Mouse (Mus musculus) C2C12 (cell line): ENCODE data around the gene Rpa2. TPM values are rescaled to one million over a fixed set of nuclear protein-coding genes. Genes with fewer than 3 reads are reported as not detected.
A peak's percentile ranks its signal among the peaks of the same experiment; 100 is the strongest.

Experiments
- H3K27me3 ChIP-seq: one replicate; pipeline ENCODE4 v1.6.1; 2011; ENCODE audit not compliant: control insufficient read depth, insufficient read depth, insufficient read length
- H3K36me3 ChIP-seq: one replicate; pipeline ENCODE4 v1.6.1; 2011; ENCODE audit not compliant: control insufficient read depth, insufficient read depth
- H3K4me3 ChIP-seq: one replicate; pipeline ENCODE4 v1.5.1; 2011; ENCODE audit warnings: mild to moderate bottlenecking, control low read depth; ENCODE audit not compliant: poor library complexity, insufficient read depth, severe bottlenecking
- H3K79me2 ChIP-seq: one replicate; pipeline ENCODE4 v1.6.1; 2011; ENCODE audit not compliant: control insufficient read depth, insufficient read depth
- H3K79me3 ChIP-seq: one replicate; pipeline ENCODE4 v1.6.1; 2011; ENCODE audit warnings: low read depth, control low read depth
- H3ac ChIP-seq: one replicate; pipeline ENCODE3; 2011; ENCODE audit warnings: low read depth; ENCODE audit not compliant: control insufficient read depth, insufficient read length
- CEBPB ChIP-seq: IDR thresholded peaks from one replicate; pipeline ENCODE4 v1.6.1; 2011; ENCODE audit warnings: low read depth, mild to moderate bottlenecking, control low read depth, moderate library complexity
- CTCF ChIP-seq: IDR thresholded peaks from one replicate; pipeline ENCODE4 v1.5.1; 2011; ENCODE audit not compliant: control insufficient read depth, insufficient read depth, insufficient read length
- FOSL1 ChIP-seq: IDR thresholded peaks from one replicate; pipeline ENCODE4 v1.8.0; 2011; ENCODE audit warnings: mild to moderate bottlenecking, low read length; ENCODE audit not compliant: poor library complexity, insufficient read depth, severe bottlenecking
- MAX ChIP-seq: IDR thresholded peaks from one replicate; pipeline ENCODE4 v1.6.1; 2011; ENCODE audit warnings: mild to moderate bottlenecking, control low read depth
- MYOD1 ChIP-seq: IDR thresholded peaks from one replicate; pipeline ENCODE4 v1.6.1; 2011; ENCODE audit warnings: low read depth; ENCODE audit not compliant: control insufficient read depth, insufficient read length
- MYOG ChIP-seq: IDR thresholded peaks from one replicate; pipeline ENCODE4 v1.6.1; 2011; ENCODE audit not compliant: control insufficient read depth, insufficient read length; ENCODE audit errors: extremely low read depth
- USF1 ChIP-seq: IDR thresholded peaks from one replicate; pipeline ENCODE4 v1.6.1; 2011; ENCODE audit warnings: low read depth, mild to moderate bottlenecking, control low read depth, moderate library complexity
- long read RNA-seq, 2 experiments: library from polyadenylated mRNA; unstranded; transcript quantifications; one replicate each; pipeline ENCODE4 v2.0.0; 2019 to 2020
- polyA plus RNA-seq: library from polyadenylated mRNA; unstranded; fragments of >200 nt; fragmentation: generic; extraction: Trizol; gene quantifications from one replicate; pipeline ENCODE4 v1.2.1, GENCODE M21; 2012; ENCODE audit warnings: missing spikeins

Rpa2 gene
- polyA plus RNA-seq, result 63.9 TPM
- long read RNA-seq, experiment 1, transcript Rpa2-201 (9 exons, 1,813 nt), result major isoform, 71 of 83 reads
- long read RNA-seq, experiment 1, partial matches to known transcripts, result 2 of 83 reads
- long read RNA-seq, experiment 1, other reads (novel, unspliced or antisense), result 10 of 83 reads
- long read RNA-seq, experiment 2, transcript Rpa2-201 (9 exons, 1,813 nt), result major isoform, 366 of 373 reads
- long read RNA-seq, experiment 2, partial matches to known transcripts, result 3 of 373 reads
- long read RNA-seq, experiment 2, other reads (novel, unspliced or antisense), result 4 of 373 reads

DNA sequence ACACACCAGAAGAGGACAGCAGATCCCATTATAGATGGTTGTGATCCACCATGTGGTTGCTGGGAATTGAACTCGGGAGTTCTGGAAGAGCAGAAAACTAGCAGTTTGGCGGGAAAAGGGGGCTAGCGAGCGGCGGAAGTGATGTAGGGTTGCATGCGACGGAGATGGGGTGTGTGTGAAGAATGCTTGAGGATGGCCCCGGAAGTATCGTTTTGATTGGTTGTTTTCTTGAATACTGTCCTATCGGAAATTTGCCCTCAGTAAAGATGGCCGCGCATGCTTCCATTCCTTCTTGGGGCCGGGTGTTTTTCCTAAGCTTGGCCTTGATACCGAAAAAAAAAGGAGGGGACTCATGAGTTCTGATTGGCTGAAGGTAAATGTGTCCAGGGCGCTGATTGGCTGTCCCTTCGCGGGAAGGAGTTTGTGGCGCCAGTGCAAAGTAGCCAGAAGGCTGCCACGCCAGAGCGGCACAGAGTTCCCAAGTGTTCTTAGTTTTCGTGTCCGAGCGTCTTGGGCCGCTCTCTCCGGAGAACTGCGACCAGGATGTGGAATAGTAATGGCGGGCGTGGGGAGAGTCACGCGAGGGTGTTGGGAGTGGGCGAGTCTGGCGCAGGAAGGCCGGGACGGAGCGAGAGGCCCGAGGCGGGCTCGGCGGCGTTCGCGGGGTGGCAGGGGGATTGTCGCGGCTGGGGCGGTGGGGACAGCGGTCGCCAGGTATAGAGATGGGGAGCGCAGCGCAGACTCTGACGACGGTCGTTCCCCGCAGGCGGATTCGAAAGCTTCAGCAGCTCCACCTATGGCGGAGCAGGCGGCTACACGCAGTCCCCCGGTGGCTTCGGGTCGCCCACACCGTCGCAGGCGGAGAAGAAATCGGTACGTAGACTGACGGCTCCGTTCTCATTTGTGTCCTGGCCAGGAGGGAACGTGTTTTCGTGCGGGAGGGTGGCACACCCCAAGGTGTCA is at the start of gene Rpa2:
Rpa2 (plus strand) TSS at position 419 of the 963 bp plus-strand sequence.
- Histone ChIP-seq H3K36me3 (peaks cover 33% of the 10 kb centered on the region), H3K79me3 (peaks cover 12% of the 10 kb centered on the region), H3K27me3 (no peaks in the 10 kb centered on the region), H3ac (peak within 1 kb of the TSS; percentile 94), H3K4me3 (peak within 1 kb of the TSS; percentile 90), H3K79me2 (peaks cover 25% of the 10 kb centered on the region)
- TF ChIP-seq CEBPB (no peak), MAX (peak; percentile 86)

DNA sequence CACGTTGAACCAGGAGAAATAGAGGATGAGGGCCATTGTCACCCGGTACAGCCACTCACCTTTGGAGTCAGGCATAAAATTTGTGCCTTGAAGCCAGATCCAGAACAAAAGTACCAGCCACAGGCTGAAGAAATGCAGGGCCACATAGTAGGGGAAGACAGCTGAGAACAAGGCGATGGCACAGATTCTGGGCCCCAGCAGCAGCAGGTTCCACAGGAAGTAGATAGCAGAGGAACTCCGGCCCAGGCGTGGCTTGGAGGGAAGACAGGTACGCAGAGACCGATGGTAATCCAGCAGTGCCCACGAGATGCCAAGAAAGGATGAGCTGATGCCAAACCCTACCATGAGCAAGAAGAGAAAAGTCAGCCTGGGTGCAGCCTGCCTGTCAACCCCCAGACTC is 39.9 kb upstream of the Rpa2 start:
- Histone ChIP-seq H3K27me3 (no peaks in the 10 kb centered on the region), H3K4me3 (no peak overlapping the region), H3K79me2 (no peaks in the 10 kb centered on the region), H3ac (no peak overlapping the region), H3K79me3 (no peaks in the 10 kb centered on the region), H3K36me3 (peaks cover 14% of the 10 kb centered on the region)
- TF ChIP-seq CEBPB, result no peak
- no peak for TF ChIP-seq MYOG
- no peak for TF ChIP-seq MAX
- TF ChIP-seq CTCF, result no peak
- TF ChIP-seq FOSL1, result no peak
- TF ChIP-seq USF1, result no peak
- TF ChIP-seq MYOD1, result no peak

DNA sequence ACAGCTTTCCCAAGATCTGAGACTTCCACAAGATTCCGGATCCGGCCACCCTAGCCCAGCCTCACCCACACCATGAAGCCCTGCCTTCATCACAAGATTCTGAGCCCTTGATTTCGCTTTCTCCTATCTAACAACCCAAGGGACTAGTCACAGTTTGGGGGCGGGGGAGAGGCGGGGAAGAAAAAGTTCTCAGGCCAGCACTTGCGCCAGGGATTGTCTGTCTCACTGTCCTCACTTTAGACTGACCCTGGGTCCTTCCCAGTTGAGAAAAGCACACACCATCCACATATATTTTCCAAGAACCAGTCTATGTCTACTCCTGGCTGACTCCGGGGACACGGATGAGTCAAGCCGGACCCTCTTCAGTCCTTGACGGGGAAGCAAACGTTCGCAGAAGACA is 36.5 kb upstream of the Rpa2 start:
- Histone ChIP-seq H3K79me3 (no peaks in the 10 kb centered on the region), H3ac (no peak overlapping the region), H3K27me3 (no peaks in the 10 kb centered on the region)

DNA sequence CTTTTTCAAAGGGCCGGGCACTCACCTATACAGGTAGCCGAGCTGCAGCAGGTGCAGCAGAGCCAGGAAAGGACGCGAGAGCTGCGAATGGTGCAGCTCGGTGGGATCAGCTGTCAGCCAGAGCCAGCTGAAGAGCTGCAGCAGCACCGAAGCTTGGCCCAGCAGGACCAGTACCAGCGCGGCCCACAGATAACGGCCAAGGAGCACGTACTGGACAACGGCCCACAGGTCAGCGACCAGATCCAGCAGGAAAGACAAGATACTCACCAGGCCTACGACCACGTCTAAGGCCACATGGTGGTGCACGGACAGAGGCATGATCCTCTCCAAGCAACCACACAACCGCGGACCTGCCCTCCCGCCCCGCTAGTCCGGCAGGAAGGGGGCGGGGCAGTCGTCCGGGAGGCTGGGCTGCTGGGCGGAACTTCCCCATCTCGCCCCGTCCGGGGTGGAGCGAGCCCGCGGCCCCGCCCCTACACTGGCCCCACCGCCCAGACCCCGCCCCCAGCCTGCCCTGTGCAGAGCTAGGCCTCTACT is 35.9 kb upstream of the Rpa2 start, which contains the start of gene Xkr8:
Xkr8 (minus strand) TSS at position 399 of the 537 bp plus-strand sequence.
- H3K79me3 ChIP-seq, result no peaks in the 10 kb centered on the region
- H3K4me3 ChIP-seq, result peak within 1 kb of the TSS; percentile 42
- peaks cover 8% of the 10 kb centered on the region for H3K36me3 ChIP-seq
- H3K79me2 ChIP-seq, result no peaks in the 10 kb centered on the region
- H3K27me3 ChIP-seq, result no peaks in the 10 kb centered on the region
- H3ac ChIP-seq, result peak within 1 kb of the TSS; percentile 55
- TF ChIP-seq MAX (peak; percentile 51), CTCF (peak; percentile 10), USF1 (no peak), MYOD1 (no peak)

More for the DNA sequence above, 36.5 kb upstream of the Rpa2 start:
- peak overlapping the region; percentile 42 for H3K4me3 ChIP-seq
- H3K36me3 ChIP-seq, result peaks cover 8% of the 10 kb centered on the region
- TF ChIP-seq MAX (no peak), CTCF (no peak), MYOD1 (no peak), MYOG (no peak), USF1 (no peak), FOSL1 (no peak), CEBPB (no peak)
- H3K79me2 ChIP-seq, result no peaks in the 10 kb centered on the region

DNA sequence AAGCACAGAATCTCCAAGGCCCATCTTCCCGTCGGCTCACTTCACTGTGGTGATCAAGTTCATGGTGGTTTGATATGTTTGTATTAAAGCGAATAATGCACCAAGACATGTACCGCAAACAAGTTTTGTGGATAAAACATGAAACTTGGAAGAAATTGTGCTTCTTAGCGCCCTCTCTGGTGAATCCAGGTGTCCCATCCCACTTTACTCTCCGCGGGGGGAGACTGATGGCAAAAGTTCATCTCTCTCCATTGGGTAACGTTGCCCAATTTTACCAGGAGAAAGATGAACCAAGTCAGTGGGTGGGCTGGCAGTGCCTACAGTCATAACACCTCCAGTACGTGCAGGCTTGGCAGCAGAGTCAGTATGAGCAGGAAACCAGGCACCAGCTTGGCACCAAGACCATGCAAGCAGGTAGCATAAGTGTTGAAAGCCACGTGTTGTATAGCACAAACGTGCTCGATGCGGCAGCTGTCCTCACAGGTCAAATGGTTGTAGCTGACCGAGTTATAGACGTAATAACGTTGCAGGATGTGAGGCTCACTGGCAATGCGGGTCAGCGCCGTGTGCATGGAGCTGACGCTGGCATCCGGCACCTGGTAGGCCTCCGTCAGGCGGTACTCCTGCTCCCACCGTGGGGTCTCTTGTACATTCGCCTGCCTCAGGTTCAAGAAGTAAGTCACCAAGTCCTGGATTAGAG is 34.9 kb upstream of the Rpa2 start:
- H3K79me3 ChIP-seq, result no peaks in the 10 kb centered on the region
- H3ac ChIP-seq, result no peak overlapping the region
- H3K79me2 ChIP-seq, result no peaks in the 10 kb centered on the region
- no peaks in the 10 kb centered on the region for H3K27me3 ChIP-seq
- H3K36me3 ChIP-seq, result peaks cover 15% of the 10 kb centered on the region
- TF ChIP-seq MYOG, result no peak
- no peak for TF ChIP-seq MYOD1
- no peak for TF ChIP-seq CTCF
- no peak for TF ChIP-seq CEBPB
- no peak for TF ChIP-seq USF1
- no peak for TF ChIP-seq MAX
- TF ChIP-seq FOSL1, result no peak
- no peak overlapping the region for H3K4me3 ChIP-seq
